Mouse (Mus musculus) adrenal gland (tissue): ENCODE results near the gene Glo1.

ENCODE experiments used
- intact Hi-C: fragments of 180-260 bp; cut with DNase I; formaldehyde crosslinking; loops from one replicate; pipeline ENCODE4 v1.15.1; 2025

Glo1 gene

DNA sequence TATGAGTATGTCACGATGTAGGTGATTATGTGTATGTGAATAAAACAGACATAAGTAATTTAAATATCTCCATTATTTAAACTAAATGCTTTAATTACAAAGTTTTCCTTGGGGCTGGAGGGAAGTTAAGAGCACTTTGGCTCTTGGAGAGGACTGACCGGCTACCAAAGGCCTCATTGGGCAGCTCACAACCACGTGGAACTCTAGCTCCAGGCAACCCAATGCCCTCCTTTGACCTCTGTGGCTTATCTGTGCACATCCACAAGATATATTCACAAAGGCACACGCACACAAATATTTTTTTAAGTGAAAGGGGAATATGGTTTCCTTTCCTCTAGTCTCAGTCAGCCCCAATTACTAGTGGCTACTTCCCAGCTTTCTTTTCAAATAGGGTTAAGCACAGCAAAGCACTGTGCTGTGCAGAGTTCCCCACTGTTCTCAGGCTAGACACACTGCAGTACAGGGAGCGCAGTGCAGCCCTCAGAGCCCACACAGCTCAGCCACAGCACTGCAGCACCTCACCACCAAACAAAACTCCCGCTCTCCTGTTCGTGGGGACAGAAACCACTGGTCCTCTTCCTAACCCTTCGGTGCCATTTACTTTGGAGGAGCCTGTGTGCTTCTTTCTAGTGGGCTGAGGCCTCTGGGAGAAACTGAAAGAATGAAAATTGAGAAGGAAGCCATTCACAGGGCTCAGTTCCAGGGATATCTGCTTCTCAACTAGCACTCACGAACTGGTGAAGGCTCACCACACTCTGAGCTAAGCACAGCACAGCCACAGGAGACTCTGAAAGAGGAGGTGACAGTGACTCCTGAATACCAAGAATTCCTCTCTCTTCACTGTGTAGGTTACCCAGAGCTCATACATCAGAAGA lies 76.5 kb downstream of the Glo1 start:
- intact Hi-C loops, result no loop called here

DNA sequence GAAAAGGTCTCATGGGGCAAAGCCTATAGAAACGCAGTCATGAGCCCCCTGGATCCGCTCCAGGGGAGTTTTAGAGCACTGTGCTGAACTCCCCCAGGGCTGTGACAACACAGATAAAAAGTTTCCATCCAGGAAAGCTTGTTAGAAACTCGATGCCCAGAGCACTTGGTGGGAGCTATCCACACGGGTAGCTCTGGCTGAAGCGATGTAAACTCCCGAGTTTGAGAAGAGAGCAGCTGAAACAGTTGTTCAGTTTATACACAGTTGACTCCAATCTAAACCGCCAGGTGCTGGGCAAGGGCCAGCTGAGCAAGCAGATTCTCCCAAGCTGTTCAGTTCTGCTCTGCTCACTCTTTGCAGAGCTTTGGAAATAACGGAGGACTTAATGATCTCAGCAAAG lies 87.6 kb downstream of the Glo1 start:
- intact Hi-C loops, result no loop called here

DNA sequence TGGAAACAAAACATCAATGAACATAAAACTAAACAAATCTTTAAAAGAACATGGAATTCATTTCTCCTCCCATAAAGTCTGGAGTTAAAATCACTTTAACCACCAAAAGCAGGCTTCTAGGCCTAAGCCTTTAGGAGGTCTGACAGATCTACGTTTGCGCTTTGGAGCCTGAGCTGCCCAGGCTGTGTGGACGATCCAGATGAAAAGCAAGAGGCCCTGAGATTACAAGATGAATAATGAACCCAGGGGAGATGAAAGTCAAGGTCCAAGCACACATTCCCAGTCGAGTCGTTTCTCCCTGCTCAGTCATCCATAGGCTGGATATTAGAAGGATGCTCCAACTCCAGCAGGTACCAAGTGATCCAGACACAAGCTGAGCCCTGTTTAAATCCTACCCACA lies 90.0 kb downstream of the Glo1 start:
- intact Hi-C loops, result no loop called here
